Mouse (Mus musculus) limb, embryonic 14.5 days (tissue): ENCODE measurements around the gene Armc6. TPM values are rescaled to one million over a fixed set of nuclear protein-coding genes. Genes with fewer than 3 reads are reported as not detected.

Experiments used
- ATAC-seq: fragments of 200-750 bp; cut with Nextera tagmentation; 2 replicates; pipeline ENCODE4 v1.8.0; 2017; ENCODE audit warnings: low read depth, moderate number of reproducible peaks, moderate TSS enrichment; ENCODE audit not compliant: low FRiP score
- DNase-seq: peaks from one replicate; pipeline ENCODE4 v3.0.0-alpha.2; 2015; ENCODE audit warnings: low spot score
- H3K27ac ChIP-seq: fragments of 300-500 bp; sonication (generic); replicated peaks from 2 replicates; pipeline ENCODE4 v1.5.1; 2014; ENCODE audit warnings: low read depth, mild to moderate bottlenecking, low read length, moderate library complexity, mixed read lengths
- H3K27me3 ChIP-seq: fragments of 300-500 bp; sonication (generic); 2 replicates; pipeline ENCODE4 v1.6.1; 2014; ENCODE audit warnings: low read length, mixed read lengths; ENCODE audit not compliant: control insufficient read depth, insufficient read depth
- H3K36me3 ChIP-seq: fragments of 300-500 bp; sonication (generic); 2 replicates; pipeline ENCODE4 v1.6.1; 2014; ENCODE audit warnings: mild to moderate bottlenecking, low read length, moderate library complexity, mixed read lengths; ENCODE audit not compliant: control insufficient read depth, insufficient read depth
- H3K4me1 ChIP-seq: fragments of 300-500 bp; sonication (generic); 2 replicates; pipeline ENCODE4 v1.6.1; 2014; ENCODE audit warnings: antibody characterized with exemption, low read length, mixed read lengths; ENCODE audit not compliant: control insufficient read depth, insufficient read depth
- H3K4me2 ChIP-seq: fragments of 300-500 bp; sonication (generic); replicated peaks from 2 replicates; pipeline ENCODE4 v1.6.1; 2014; ENCODE audit warnings: low read depth, mild to moderate bottlenecking, low read length, moderate library complexity; ENCODE audit not compliant: severe bottlenecking
- H3K4me3 ChIP-seq: fragments of 300-500 bp; sonication (generic); replicated peaks from 2 replicates; pipeline ENCODE4 v1.5.1; 2014; ENCODE audit warnings: low read length
- H3K9ac ChIP-seq: fragments of 300-500 bp; sonication (generic); 2 replicates; pipeline ENCODE4 v1.6.1; 2014; ENCODE audit warnings: mild to moderate bottlenecking, low read depth, low read length, moderate library complexity; ENCODE audit not compliant: severe bottlenecking
- H3K9me3 ChIP-seq: fragments of 300-500 bp; sonication (generic); 2 replicates; pipeline ENCODE4 v1.6.1; 2016; ENCODE audit warnings: low read length; ENCODE audit not compliant: control insufficient read depth
- POLR2A ChIP-seq: fragments of 200-500 bp; IDR thresholded peaks from 2 replicates; pipeline ENCODE4 v1.8.0; 2012; ENCODE audit warnings: inconsistent platforms, mild to moderate bottlenecking, moderate library complexity, borderline replicate concordance; ENCODE audit not compliant: insufficient read depth, insufficient read length; ENCODE audit errors: extremely low read depth
- WGBS: fragments of 180-500 bp; shearing (Covaris S2); extraction: QIAGEN DNeasy Blood & Tissue Kit; methylation state at CpG from one replicate; pipeline ENCODE4 v1.1.7; 2014; 5-methylcytosine and 5-hydroxymethylcytosine counted together
- polyA plus RNA-seq, 2 experiments: library from polyadenylated mRNA; depleted of rRNA in 1 of 2; stranded (reverse) in 1 of 2; unstranded in 1 of 2; fragments of >200 nt; fragmentation: Nextera tagmentation in 1 of 2; extraction: Ambion mirVana in 1 of 2; gene quantifications; 2 replicates each; pipeline versions ENCODE4 v1.2.1 to v1.2.3; 2012 to 2014

Armc6 gene
- polyA plus RNA-seq, 2 experiments: 26.8 to 35.0 TPM

- H3K27ac ChIP-seq: no peak overlapping the region
- no peak overlapping the region for H3K4me3 ChIP-seq
- H3K4me2 ChIP-seq: no peak overlapping the region
- H3K4me1 ChIP-seq: no peaks in the 10 kb centered on the region
- no peak overlapping the region for H3K9ac ChIP-seq
- ATAC-seq (no peak), DNase-seq (no peak)
- WGBS: 68% methylated on average over 2 of the region's 2 CpGs
- TF ChIP-seq POLR2A: no peak
- H3K9me3 ChIP-seq: no peaks in the 10 kb centered on the region
- H3K36me3 ChIP-seq: peaks cover 4% of the 10 kb centered on the region; the same call in 1 of the 2 replicates
- no peaks in the 10 kb centered on the region for H3K27me3 ChIP-seq
Measured at GRCm38 (mm10) chr8:70195762-70196161, 38.5 kb downstream of the Armc6 start.

- no peak overlapping the region for H3K4me3 ChIP-seq
- 86% methylated on average over 3 of the region's 3 CpGs for WGBS
- TF ChIP-seq POLR2A: no peak
- H3K4me1 ChIP-seq: no peaks in the 10 kb centered on the region
- no peaks in the 10 kb centered on the region for H3K9me3 ChIP-seq
- H3K9ac ChIP-seq: no peak overlapping the region
- no peak overlapping the region for H3K4me2 ChIP-seq
- H3K27me3 ChIP-seq: no peaks in the 10 kb centered on the region
- peaks cover 4% of the 10 kb centered on the region; the same call in 1 of the 2 replicates for H3K36me3 ChIP-seq
- no peak for ATAC-seq
- no peak for DNase-seq
- H3K27ac ChIP-seq: no peak overlapping the region
Measured at GRCm38 (mm10) chr8:70194191-70194590, 40.1 kb downstream of the Armc6 start.

- H3K9ac ChIP-seq: no peak overlapping the region
- H3K36me3 ChIP-seq: peaks cover 4% of the 10 kb centered on the region; the same call in 1 of the 2 replicates
- ATAC-seq (no peak), DNase-seq (no peak)
- H3K27ac ChIP-seq: no peak overlapping the region
- no peaks in the 10 kb centered on the region for H3K9me3 ChIP-seq
- 71% methylated on average over 5 of the region's 5 CpGs for WGBS
- H3K27me3 ChIP-seq: no peaks in the 10 kb centered on the region
- H3K4me1 ChIP-seq: no peaks in the 10 kb centered on the region
- H3K4me3 ChIP-seq: no peak overlapping the region
- H3K4me2 ChIP-seq: no peak overlapping the region
- no peak for TF ChIP-seq POLR2A
Measured at GRCm38 (mm10) chr8:70193238-70193637, 41.0 kb downstream of the Armc6 start.

GRCm38 (mm10) chr8:70188707-70189106 lies 45.6 kb downstream of the Armc6 start:
- DNase-seq (no peak), ATAC-seq (no peak)
- H3K4me2 ChIP-seq: no peak overlapping the region
- H3K36me3 ChIP-seq: peaks cover 4% of the 10 kb centered on the region; the same call in 1 of the 2 replicates
- no peak overlapping the region for H3K4me3 ChIP-seq
- H3K27ac ChIP-seq: no peak overlapping the region
- H3K4me1 ChIP-seq: no peaks in the 10 kb centered on the region
- no peaks in the 10 kb centered on the region for H3K27me3 ChIP-seq
- H3K9ac ChIP-seq: no peak overlapping the region
- WGBS: 59% methylated on average over 7 of the region's 7 CpGs
- no peak for TF ChIP-seq POLR2A
- no peaks in the 10 kb centered on the region for H3K9me3 ChIP-seq

- H3K27me3 ChIP-seq: no peaks in the 10 kb centered on the region
- ATAC-seq (no peak), DNase-seq (no peak)
- no peaks in the 10 kb centered on the region for H3K4me1 ChIP-seq
- no peak overlapping the region for H3K9ac ChIP-seq
- no peak overlapping the region for H3K27ac ChIP-seq
- no peak overlapping the region for H3K4me3 ChIP-seq
- 89% methylated on average over 4 of the region's 4 CpGs for WGBS
- H3K4me2 ChIP-seq: no peak overlapping the region
- no peaks in the 10 kb centered on the region for H3K9me3 ChIP-seq
- peaks cover 30% of the 10 kb centered on the region for H3K36me3 ChIP-seq
- TF ChIP-seq POLR2A: no peak
Measured at GRCm38 (mm10) chr8:70183194-70183593, 51.1 kb downstream of the Armc6 start.

- H3K4me1 ChIP-seq: no peaks in the 10 kb centered on the region
- H3K36me3 ChIP-seq: peaks cover 42% of the 10 kb centered on the region
- DNase-seq: no peak
- H3K4me2 ChIP-seq: no peak overlapping the region
- no peak overlapping the region for H3K4me3 ChIP-seq
- no peak for TF ChIP-seq POLR2A
- peak; percentile 41 for ATAC-seq
- no peak overlapping the region for H3K9ac ChIP-seq
- WGBS: 35% methylated on average over 2 of the region's 2 CpGs
- H3K9me3 ChIP-seq: no peaks in the 10 kb centered on the region
- H3K27me3 ChIP-seq: no peaks in the 10 kb centered on the region
- H3K27ac ChIP-seq: no peak overlapping the region
Measured at GRCm38 (mm10) chr8:70181903-70182252, 52.4 kb downstream of the Armc6 start.
